ENCODE assay signal across 8 mouse cellular contexts in the genomic region with DNA sequence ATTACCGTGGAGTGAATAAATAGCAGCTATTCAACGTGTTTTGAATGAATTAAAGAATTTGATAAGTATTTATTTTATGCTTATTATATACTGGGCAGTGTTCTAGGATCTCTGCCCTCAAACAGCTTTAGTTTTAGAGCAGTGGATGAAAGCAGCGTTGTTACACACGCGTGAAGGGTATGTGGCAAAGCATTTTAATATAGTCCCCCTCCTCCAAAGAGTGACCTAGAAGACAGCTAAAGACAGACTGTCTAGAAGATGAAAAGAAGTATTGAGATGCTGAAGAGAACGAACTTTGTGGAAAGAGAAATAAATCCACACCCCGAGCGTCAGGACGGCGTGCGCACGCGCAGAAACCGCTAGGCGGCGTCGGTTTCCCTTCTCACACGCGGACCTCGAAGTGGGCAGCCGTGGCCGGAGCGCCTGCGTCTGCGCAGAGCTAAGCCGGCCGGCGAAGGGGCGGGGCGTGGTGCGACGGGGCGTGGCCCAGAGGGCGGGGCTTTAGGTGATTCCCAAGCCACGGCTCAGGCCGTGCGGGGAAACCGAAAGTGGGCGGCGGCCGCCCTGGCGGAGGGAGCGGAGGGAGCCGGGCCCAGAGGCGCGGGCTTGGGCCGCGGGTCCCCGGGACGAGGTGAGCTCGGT. TPM values are rescaled to one million over a fixed set of nuclear protein-coding genes. Genes with fewer than 3 reads are reported as not detected.
A peak's percentile ranks its signal among the peaks of the same experiment; 100 is the strongest.
DNase-seq lines count a peak whose midpoint lies in the region; ATAC-seq lines count a peak whose summit lies in the region.

No protein-coding gene starts in this region.

- peak; percentile 96 for DNase-seq in ZHBTc4 (ENCODE audit: low read depth, low spot score)
- DNase-seq in gastrocnemius, adult 8-10 months (ENCODE audit: low spot score in 2 of 2), result peak; percentile 98
- DNase-seq in hindlimb bud, embryonic 11.5 days (ENCODE audit: extremely low spot score, low read depth, low spot score), result peak; percentile 57
- peak; percentile 88 to 98 for DNase-seq in left cerebral cortex, adult 9 months (ENCODE audit: low spot score in 2 of 2)
- DNase-seq in right cerebral cortex, postnatal 14 days, result peak; percentile 98
- DNase-seq in urinary bladder, postnatal 36 days (ENCODE audit: low spot score in 2 of 2), result peak; percentile 99 to 100

- ATAC-seq in common myeloid progenitor, adult 5-6 weeks (replicated peaks; ENCODE audit: low read depth, poor library complexity, severe bottlenecking), result peak; percentile 88
- peak; percentile 95 for ATAC-seq in megakaryocyte progenitor cell, adult 5-6 weeks (replicated peaks; ENCODE audit: poor library complexity)

RNA-seq across cellular contexts. Expression of a gene that starts 6.8 kb away (rescaled TPM):
- total RNA-seq in common myeloid progenitor, adult 5-6 weeks (2017), result 7.5 and 11.1 TPM in 2 replicates
- 10 to 100 TPM in 2 of 4 experiments, 1 to 10 TPM in 2; 8.7 to 12.7 (median 9.5) TPM for total RNA-seq in gastrocnemius, adult 8-10 months (2022)
- total RNA-seq in megakaryocyte progenitor cell, adult 5-6 weeks (2015), result 19.3 and 19.5 TPM in 2 replicates
- 5.7 and 6.3 TPM in 2 replicates for total RNA-seq in megakaryocyte progenitor cell, adult 5-6 weeks (2017)

Comparison
In these comparisons a context has a peak if more than half of its experiments do, and no peak if none do; other contexts are left out.
1. Peak in every context shown above with its lines: DNase-seq and ATAC-seq.